Mouse (Mus musculus) liver, embryonic 14 days (tissue): ENCODE data around the gene BC017158. TPM values are rescaled to one million over a fixed set of nuclear protein-coding genes. Genes with fewer than 3 reads are reported as not detected.

Experiments
- polyA plus RNA-seq: library from polyadenylated mRNA; depleted of rRNA; stranded (reverse); fragments of >200 nt; gene quantifications from 2 replicates; pipeline ENCODE4 v1.2.3, GENCODE M21; 2012; rRNA removed

Gene BC017158
- polyA plus RNA-seq, result 21.0 and 24.7 TPM in 2 replicates

DNA sequence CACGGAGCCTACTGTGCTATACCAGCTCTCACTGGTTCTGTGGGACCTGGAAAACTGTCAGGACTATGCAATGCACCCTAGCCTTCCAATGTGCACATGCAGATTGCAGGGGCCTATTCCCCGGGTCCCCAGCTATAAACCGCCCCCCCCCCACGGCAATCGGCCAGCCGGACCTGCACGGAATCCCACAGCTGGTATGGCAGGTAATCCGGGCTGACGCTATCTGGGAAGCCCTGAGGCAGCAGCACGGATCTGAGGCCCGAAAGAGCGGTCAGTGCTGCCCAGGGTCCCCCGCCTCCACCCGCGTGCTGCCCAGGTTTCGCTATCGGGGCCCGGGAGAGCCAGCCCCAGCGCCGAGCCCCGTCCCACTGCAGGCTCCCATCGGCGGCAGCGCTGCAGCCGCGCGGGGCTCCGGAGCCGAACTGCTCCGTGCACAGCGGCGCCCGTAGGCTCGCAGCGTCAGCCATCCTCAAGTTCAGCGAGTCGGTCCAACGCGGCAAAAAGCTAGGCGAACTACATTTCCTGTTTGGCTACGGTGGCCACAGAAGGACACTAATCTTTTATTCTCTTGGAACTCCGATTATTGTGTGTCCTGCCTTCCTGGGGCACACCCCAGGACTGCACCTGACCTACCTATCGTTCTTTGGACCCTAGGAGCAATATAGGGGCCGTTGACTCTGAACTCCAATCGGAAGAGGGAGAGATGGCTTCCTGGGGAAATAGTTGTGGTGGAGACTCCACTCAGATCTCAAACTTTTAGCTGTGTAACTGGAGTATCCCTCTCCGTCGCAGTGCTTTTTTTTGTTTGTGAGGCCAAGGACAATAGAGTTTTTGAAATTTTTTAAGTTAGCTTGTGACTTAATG, at the start of gene BC017158:
BC017158 (minus strand) TSS at position 554 of the 864 bp plus-strand sequence.

DNA sequence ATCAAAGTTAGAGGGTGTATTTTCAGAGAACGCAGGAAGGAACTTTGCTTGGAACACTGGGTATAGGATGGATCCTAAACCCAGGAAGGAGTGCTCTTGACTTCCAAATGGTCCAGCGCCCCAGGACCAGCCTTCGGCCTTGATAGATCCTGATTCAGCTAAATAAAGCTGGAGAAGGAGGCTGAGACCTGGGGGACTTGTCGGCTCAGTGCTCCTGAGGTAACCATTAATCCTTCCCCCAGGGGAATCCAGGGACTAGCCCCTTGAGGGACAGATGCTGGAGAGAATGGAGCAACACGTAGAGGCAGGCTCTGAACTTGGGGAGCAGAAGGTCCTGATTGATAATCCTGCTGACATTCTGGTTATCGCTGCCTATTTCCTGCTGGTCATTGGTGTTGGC, 32.6 kb downstream of the BC017158 start, which contains the start of gene Slc5a2:
Slc5a2 (plus strand) TSS at position 247 of the 400 bp plus-strand sequence.

DNA sequence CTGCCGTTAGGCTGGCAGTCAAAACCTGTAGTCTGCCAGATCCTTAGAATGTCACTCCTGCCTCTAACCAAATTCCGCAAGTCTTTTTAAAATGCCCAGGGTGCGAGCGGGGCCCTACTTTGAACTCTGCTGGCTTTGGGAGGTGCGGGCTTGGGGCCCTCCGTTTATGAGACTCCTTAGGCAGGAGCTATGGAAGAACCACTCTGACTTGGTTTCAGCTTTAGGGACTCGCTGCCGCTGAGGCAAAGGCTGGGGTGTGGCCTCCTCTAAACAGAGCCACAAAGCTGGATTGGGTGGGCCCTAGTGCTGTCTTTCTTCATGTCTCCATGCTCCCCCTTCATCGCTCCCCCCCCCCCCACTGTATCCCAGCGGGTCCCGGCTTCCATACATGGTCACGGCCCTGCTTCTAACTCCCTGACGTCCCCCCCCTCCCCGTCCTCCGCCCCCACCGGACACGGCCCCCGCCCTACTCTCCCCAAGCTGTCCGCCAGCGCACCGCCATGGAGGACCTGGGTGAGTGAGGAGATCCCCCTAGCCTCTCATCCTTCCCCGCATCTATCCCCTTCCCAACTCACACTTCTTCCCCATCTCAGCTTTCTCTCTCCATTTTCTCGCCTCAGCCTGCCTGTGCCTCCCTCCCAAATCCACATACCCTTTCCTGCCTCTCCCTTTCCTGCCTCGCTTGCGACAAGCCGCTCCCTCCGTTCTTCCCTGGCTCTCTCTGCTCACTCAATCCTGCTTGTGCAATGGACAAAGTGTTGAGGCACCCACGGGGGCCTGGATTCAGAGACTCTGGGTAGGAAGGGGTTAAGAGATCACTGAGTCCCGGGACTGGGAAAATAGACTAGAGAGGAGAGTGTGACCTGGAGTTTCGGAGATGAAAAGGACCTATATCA, 51.2 kb downstream of the BC017158 start, which contains the start of gene Tgfb1i1:
Tgfb1i1 (plus strand) TSS at position 317 of the 896 bp plus-strand sequence.

DNA sequence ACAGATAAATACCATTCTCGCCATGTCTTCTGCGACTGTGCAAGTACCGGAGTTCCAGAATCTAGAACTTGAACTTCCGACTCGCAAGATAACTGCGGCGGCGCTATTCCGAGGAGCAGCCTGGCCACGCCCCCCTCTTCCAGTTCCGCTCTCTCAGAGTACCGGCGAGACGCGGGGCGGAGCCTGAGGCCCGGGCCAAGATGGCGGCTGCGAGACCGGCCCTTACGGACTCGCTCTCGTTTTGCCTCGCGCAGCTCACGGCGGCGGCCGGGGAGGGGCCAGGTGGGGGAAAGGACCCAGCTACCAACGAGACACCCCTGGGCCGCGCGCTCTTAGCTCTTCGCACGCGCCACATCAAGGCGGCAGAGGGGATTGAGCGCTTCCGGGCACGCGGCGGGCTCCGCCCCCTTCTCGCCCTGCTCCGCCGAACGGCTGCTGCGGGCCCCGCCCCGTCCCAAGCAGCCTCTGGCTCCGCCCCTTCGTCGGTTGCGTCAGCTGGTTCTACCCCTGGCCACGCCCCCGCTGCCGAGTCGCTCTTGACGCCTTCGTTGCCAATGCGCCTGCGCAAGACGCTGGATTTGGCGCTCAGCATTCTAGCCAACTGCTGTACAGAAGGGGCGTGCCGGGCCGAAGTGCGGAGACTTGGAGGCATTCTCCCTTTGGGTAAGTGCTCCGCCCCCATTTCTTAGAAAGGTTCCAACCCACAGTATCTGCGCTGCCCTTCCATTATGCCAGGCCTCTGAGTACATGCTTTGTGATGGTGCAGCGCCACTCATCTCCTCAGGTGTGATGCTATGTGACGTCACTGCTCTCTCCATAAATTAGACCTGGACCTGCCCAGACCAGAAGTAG, 59.8 kb downstream of the BC017158 start, which contains the start of gene 9130023H24Rik:
9130023H24Rik (minus strand) TSS at position 105 of the 852 bp plus-strand sequence.

DNA sequence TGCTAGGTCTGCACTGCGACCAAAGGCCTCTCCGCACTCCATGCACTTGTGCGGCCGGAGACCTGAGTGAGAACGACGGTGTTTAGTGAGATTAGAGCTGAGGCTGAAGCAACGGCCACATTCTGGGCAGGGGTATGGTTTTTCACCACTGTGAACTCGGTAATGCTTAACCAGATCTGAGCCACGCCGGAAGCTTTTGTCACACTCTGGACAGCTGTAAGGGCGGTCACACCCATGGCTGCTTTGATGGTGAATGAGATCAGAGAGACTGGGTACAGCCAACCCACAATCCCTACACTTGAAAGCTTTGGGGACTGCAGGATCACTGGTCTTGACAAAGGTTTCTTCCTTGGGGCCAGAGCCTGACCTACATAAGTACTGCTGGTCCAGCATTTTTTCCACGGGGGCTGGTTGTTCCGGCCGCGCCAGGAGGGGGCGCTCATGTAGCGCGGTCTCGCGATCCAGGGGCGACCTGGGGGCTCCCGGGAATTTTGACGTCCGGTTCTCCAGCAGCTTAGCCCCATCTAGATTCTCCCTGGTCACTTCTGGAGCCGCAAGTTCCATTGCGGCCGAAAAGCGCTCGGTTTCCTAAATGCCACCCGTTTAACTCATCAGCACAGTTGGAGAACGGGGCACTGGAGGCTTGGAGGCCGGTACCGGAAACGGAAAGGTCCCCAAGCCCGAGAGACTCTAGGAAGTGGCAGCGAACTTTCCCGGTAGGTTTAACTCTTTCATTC, 60.9 kb downstream of the BC017158 start, which contains the start of gene Armc5:
Armc5 (plus strand) TSS at position 487 of the 737 bp plus-strand sequence.

Other genes starting within 250 kb of the BC017158 start
- gene Itgam, start 235.5 kb downstream of the BC017158 start, polyA plus RNA-seq, result 2.0 and 2.8 TPM in 2 replicates
- 0.01 TPM in 1 of 2 replicates, not detected in the other for gene Gm49368, start 235.5 kb downstream of the BC017158 start, polyA plus RNA-seq
- 0.12 TPM in 2 replicates for gene Itgax, start 168.6 kb downstream of the BC017158 start, polyA plus RNA-seq
- gene Itgad, start 143.8 kb downstream of the BC017158 start, polyA plus RNA-seq, result 0.01 and 0.06 TPM in 2 replicates
- gene Cox6a2, start 91.8 kb downstream of the BC017158 start, polyA plus RNA-seq, result 0.55 and 1.4 TPM in 2 replicates
- gene Armc5, start 60.8 kb downstream of the BC017158 start, polyA plus RNA-seq, result 4.6 and 5.1 TPM in 2 replicates
- gene 9130023H24Rik, start 60.1 kb downstream of the BC017158 start, polyA plus RNA-seq, result 0.96 and 1.3 TPM in 2 replicates
- 4.5 and 6.2 TPM in 2 replicates for gene Tgfb1i1, start 51.4 kb downstream of the BC017158 start, polyA plus RNA-seq
- 1.5 TPM in 2 replicates for gene Slc5a2, start 32.5 kb downstream of the BC017158 start, polyA plus RNA-seq
- 37.7 and 42.2 TPM in 2 replicates for gene Rgs10, start 120.6 kb upstream of the BC017158 start, polyA plus RNA-seq
- gene Tial1, start 163.5 kb upstream of the BC017158 start, polyA plus RNA-seq, result 57.8 and 60.5 TPM in 2 replicates
- 2.6 and 2.9 TPM in 2 replicates for gene Bag3, start 225.4 kb upstream of the BC017158 start, polyA plus RNA-seq